Mouse (Mus musculus) stomach, embryonic 14.5 days (tissue): ENCODE measurements around the gene Mat1a. TPM values are rescaled to one million over a fixed set of nuclear protein-coding genes. Genes with fewer than 3 reads are reported as not detected.

Experiments
- ATAC-seq: fragments of 200-750 bp; cut with Nextera tagmentation; 2 replicates; pipeline ENCODE4 v1.8.0; 2017; ENCODE audit warnings: low read depth, moderate TSS enrichment; ENCODE audit not compliant: insufficient number of reproducible peaks, insufficient read depth, low FRiP score
- H3K27ac ChIP-seq: fragments of 300-500 bp; sonication (generic); 2 replicates; pipeline ENCODE4 v1.5.1; 2014; ENCODE audit warnings: mild to moderate bottlenecking, low read length, moderate library complexity, mixed read lengths
- H3K27me3 ChIP-seq: fragments of 300-500 bp; sonication (generic); 2 replicates; pipeline ENCODE4 v1.6.1; 2014; ENCODE audit warnings: low read length, control low read depth, mixed read lengths; ENCODE audit not compliant: control insufficient read depth, insufficient read depth
- H3K36me3 ChIP-seq: fragments of 300-500 bp; sonication (generic); 2 replicates; pipeline ENCODE4 v1.6.1; 2014; ENCODE audit warnings: mild to moderate bottlenecking, control low read depth, low read length, moderate library complexity, mixed read lengths; ENCODE audit not compliant: control insufficient read depth, insufficient read depth
- H3K4me1 ChIP-seq: fragments of 300-500 bp; sonication (generic); 2 replicates; pipeline ENCODE4 v1.6.1; 2014; ENCODE audit warnings: low read length, control low read depth, mixed read lengths; ENCODE audit not compliant: control insufficient read depth, insufficient read depth
- H3K4me2 ChIP-seq: fragments of 300-500 bp; sonication (generic); replicated peaks from 2 replicates; pipeline ENCODE4 v1.6.1; 2014; ENCODE audit warnings: low read depth, low read length, control low read depth
- H3K4me3 ChIP-seq: fragments of 300-500 bp; sonication (generic); 2 replicates; pipeline ENCODE4 v1.5.1; 2014; ENCODE audit warnings: low read depth, low read length, control low read depth
- H3K9ac ChIP-seq: fragments of 300-500 bp; sonication (generic); replicated peaks from 2 replicates; pipeline ENCODE4 v1.6.1; 2014; ENCODE audit warnings: low read depth, mild to moderate bottlenecking, control low read depth, low read length, moderate library complexity, mixed read lengths
- H3K9me3 ChIP-seq: fragments of 300-500 bp; sonication (generic); 2 replicates; pipeline ENCODE4 v1.6.1; 2016; ENCODE audit warnings: low read depth, low read length, control low read depth; ENCODE audit not compliant: control insufficient read depth
- WGBS: fragments of 180-500 bp; shearing (Covaris S2); extraction: QIAGEN DNeasy Blood & Tissue Kit; methylation state at CpG from one replicate; pipeline ENCODE4 v1.1.7; 2014; 5-methylcytosine and 5-hydroxymethylcytosine counted together
- polyA plus RNA-seq: library from polyadenylated mRNA; unstranded; fragments of >200 nt; fragmentation: Nextera tagmentation; extraction: Ambion mirVana; gene quantifications from 2 replicates; pipeline ENCODE4 v1.2.1, GENCODE M21; 2014

Gene Mat1a
- polyA plus RNA-seq, 1 experiment from 2014 or later = not detected

DNA sequence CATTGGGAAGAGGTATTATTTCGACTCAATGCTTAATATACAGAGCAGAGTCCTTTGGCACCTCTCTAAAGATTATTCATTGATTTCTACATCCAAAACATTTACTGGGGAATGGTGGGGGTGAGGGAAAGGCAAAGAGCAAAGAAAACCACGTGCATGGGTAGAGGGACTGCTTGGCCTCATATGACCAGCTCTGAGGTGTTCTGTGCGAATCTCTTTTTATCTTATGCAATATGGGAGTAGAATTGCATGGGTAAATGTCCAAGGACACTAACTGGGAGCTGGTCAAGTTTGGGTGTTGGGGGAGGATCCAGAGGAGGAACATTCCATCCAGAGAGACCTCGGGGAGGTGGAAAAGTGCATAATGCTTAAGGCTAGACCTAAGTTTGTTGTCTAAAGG, 8.1 kb downstream of the Mat1a start:
- no peak overlapping the region for H3K4me3 ChIP-seq
- H3K4me1 ChIP-seq = no peaks in the 10 kb centered on the region
- ATAC-seq = no peak
- 78% methylated on average over 4 of the region's 4 CpGs for WGBS
- H3K36me3 ChIP-seq = no peaks in the 10 kb centered on the region
- H3K27me3 ChIP-seq = no peaks in the 10 kb centered on the region
- H3K27ac ChIP-seq = no peak overlapping the region
- H3K4me2 ChIP-seq = no peak overlapping the region
- no peaks in the 10 kb centered on the region for H3K9me3 ChIP-seq
- no peak overlapping the region for H3K9ac ChIP-seq

DNA sequence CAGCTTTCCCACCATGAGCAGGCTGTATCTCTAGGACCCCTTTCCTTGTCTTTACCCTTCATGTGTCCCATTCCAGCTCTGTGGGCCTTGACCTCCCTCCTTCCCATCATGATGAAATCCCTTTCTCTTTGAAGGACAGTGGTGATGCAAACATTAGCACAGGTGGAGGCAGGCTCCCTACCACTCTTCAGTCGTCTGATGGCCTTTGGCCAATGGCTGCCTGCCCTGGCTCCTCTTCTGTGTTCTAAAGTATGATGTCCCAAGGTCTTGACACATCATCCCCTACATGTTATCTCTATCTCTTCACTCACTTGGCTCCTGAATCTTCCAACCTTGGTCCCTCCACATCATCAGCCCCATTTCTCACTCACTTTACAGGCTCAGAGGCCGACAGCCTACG, 11.4 kb downstream of the Mat1a start:
- H3K27me3 ChIP-seq = no peaks in the 10 kb centered on the region
- no peak overlapping the region for H3K9ac ChIP-seq
- no peak overlapping the region for H3K4me2 ChIP-seq
- H3K36me3 ChIP-seq = no peaks in the 10 kb centered on the region
- no peaks in the 10 kb centered on the region for H3K9me3 ChIP-seq
- H3K4me1 ChIP-seq = no peaks in the 10 kb centered on the region
- H3K4me3 ChIP-seq = no peak overlapping the region
- WGBS = 77% methylated on average over 3 of the region's 3 CpGs
- ATAC-seq = no peak
- no peak overlapping the region for H3K27ac ChIP-seq

GRCm38 (mm10) chr14:41124683-41125082, 19.8 kb downstream of the Mat1a start:
- H3K36me3 ChIP-seq = no peaks in the 10 kb centered on the region
- no peaks in the 10 kb centered on the region for H3K4me1 ChIP-seq
- H3K9ac ChIP-seq = no peak overlapping the region
- H3K27me3 ChIP-seq = no peaks in the 10 kb centered on the region
- no peaks in the 10 kb centered on the region for H3K9me3 ChIP-seq
- ATAC-seq = no peak
- no peak overlapping the region for H3K4me3 ChIP-seq
- no peak overlapping the region for H3K4me2 ChIP-seq
- no peak overlapping the region for H3K27ac ChIP-seq
- WGBS = 82% methylated on average over 5 of the region's 5 CpGs

GRCm38 (mm10) chr14:41127997-41128396, 23.2 kb downstream of the Mat1a start:
- Histone ChIP-seq H3K9ac (no peak overlapping the region), H3K36me3 (no peaks in the 10 kb centered on the region), H3K4me1 (no peaks in the 10 kb centered on the region), H3K27me3 (no peaks in the 10 kb centered on the region), H3K4me2 (no peak overlapping the region), H3K27ac (no peak overlapping the region), H3K4me3 (no peak overlapping the region), H3K9me3 (no peaks in the 10 kb centered on the region)
- WGBS = 11% methylated on average over 4 of the region's 4 CpGs
- 0 out of 2 replicates have a peak, but pooled peaks have one; percentile 23 for ATAC-seq

DNA sequence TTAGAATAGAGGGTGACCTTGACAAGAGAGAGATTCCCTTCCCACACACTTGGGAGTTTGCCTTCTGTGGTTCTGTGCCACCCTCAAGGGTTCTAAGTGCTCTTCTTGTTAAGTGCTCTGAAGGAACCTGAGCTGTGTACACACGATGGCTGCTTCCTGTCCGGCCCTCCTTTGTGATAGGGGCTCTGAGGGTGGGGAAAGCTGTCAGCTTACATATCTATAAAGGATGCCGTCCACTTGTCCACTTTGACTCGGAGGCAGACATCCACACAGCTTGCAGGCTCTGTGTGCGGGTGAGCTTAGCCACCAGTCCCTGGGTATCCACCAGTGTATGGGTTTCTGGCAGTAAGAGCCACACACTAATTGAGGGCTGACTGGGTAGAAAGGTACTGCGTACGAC, 26.7 kb downstream of the Mat1a start, which contains the start of gene Sftpa1:
Sftpa1 (plus strand) TSS at position 243 of the 400 bp plus-strand sequence.
- Histone ChIP-seq H3K4me1 (no peaks in the 10 kb centered on the region), H3K4me2 (no peak within 1 kb of the TSS), H3K9me3 (no peaks in the 10 kb centered on the region), H3K27ac (no peak within 1 kb of the TSS), H3K27me3 (no peaks in the 10 kb centered on the region), H3K9ac (no peak within 1 kb of the TSS), H3K36me3 (no peaks in the 10 kb centered on the region), H3K4me3 (no peak within 1 kb of the TSS)
- no peak for ATAC-seq
- 63% methylated on average over 7 of the region's 7 CpGs for WGBS

- H3K4me2 ChIP-seq = no peak overlapping the region
- H3K27ac ChIP-seq = no peak overlapping the region
- H3K9me3 ChIP-seq = no peaks in the 10 kb centered on the region
- no peak overlapping the region for H3K4me3 ChIP-seq
- H3K9ac ChIP-seq = no peak overlapping the region
- ATAC-seq = no peak
- H3K36me3 ChIP-seq = no peaks in the 10 kb centered on the region
- H3K4me1 ChIP-seq = no peaks in the 10 kb centered on the region
- no peaks in the 10 kb centered on the region for H3K27me3 ChIP-seq
Observed at GRCm38 (mm10) chr14:41137006-41137405, 32.2 kb downstream of the Mat1a start.

DNA sequence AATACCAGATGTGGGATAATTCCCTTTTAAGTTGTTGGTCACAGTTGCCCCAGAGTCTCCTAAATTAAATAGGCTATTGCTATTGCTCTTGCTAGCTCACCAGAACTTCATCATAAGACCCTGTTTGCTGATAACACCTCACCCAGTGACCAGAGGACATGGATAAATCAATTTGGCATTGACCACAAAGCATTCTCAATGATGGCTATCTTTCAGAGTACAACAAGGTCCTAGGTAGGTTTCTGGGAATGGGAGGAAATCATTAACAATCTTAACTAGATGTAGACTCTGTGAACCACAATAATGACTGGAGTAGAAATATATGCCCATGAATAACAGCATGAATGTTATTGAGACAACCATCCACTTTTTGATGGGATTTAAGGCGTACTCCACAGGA, 35.9 kb downstream of the Mat1a start:
- H3K4me3 ChIP-seq = no peak overlapping the region
- no peaks in the 10 kb centered on the region for H3K9me3 ChIP-seq
- no peak overlapping the region for H3K9ac ChIP-seq
- no peak for ATAC-seq
- no peaks in the 10 kb centered on the region for H3K36me3 ChIP-seq
- no peaks in the 10 kb centered on the region for H3K27me3 ChIP-seq
- H3K4me1 ChIP-seq = no peaks in the 10 kb centered on the region
- H3K27ac ChIP-seq = no peak overlapping the region
- no peak overlapping the region for H3K4me2 ChIP-seq
- WGBS = 90% methylated on average over 1 of the region's 1 CpGs

DNA sequence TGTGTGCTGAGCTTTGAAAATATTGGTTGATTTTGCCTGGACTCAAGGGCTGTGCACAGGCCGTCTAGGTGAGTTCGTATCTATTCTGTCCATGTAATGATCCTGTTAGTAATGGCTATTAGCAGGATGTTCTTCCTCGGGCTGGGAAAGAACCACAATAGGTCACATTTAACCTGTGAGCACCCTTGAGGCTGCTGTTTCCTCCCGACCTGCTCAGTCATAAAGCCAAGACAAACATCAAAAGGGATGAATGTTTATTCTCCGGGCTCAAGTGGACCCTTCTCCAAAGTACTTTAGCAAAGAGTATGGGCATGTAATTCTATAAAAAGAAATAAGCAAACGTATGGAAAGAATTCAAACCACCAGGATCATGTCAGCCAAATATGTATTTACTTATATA, 41.2 kb downstream of the Mat1a start:
- ATAC-seq = no peak
- no peak overlapping the region for H3K4me3 ChIP-seq
- no peaks in the 10 kb centered on the region for H3K9me3 ChIP-seq
- no peaks in the 10 kb centered on the region for H3K36me3 ChIP-seq
- WGBS = 54% methylated on average over 6 of the region's 6 CpGs
- no peaks in the 10 kb centered on the region for H3K27me3 ChIP-seq
- no peak overlapping the region for H3K4me2 ChIP-seq
- no peaks in the 10 kb centered on the region for H3K4me1 ChIP-seq
- no peak overlapping the region for H3K9ac ChIP-seq
- no peak overlapping the region for H3K27ac ChIP-seq

DNA sequence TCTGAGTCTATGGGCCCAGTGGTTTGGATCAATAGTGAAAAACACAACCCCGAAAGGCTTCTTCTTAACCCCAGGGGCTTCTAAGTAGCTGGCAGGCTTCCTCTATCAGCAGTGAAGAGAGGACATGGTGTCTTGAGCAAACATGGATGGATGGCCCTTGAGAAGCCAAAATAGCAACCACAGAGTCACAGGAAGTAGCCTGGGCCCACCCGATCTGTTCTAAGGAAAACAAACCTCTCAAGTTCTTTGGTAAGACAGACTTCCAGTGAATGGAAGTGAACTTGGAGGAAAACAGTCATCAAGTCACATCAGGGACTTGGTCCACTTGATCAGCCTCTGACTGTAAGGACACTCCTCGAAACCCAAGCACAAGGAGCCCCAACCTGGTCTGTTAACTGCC, 42.1 kb downstream of the Mat1a start:
- Histone ChIP-seq H3K9me3 (no peaks in the 10 kb centered on the region), H3K36me3 (no peaks in the 10 kb centered on the region), H3K27ac (no peak overlapping the region), H3K27me3 (no peaks in the 10 kb centered on the region), H3K9ac (no peak overlapping the region), H3K4me1 (no peaks in the 10 kb centered on the region), H3K4me3 (no peak overlapping the region), H3K4me2 (no peak overlapping the region)
- ATAC-seq = no peak
- 71% methylated on average over 3 of the region's 3 CpGs for WGBS
